11 mouse cellular contexts compared by ENCODE assay signal in genomic region chr11:68583225-68583624, GRCm38 (mm10). TPM values are rescaled to one million over a fixed set of nuclear protein-coding genes. Genes with fewer than 3 reads are reported as not detected.
DNase-seq lines count a peak whose midpoint lies in the region; ATAC-seq and TF ChIP-seq lines count a peak whose summit lies in the region.
"Had no signal": no experiment of that assay in that cellular context is flagged by ENCODE, and none has a peak within 500 bp of the region (broad histone marks: within the 10 kb centered on the region; RNA-seq: fewer than 3 reads in every experiment).

No protein-coding gene starts in this region.

- TF ChIP-seq CTCF in lung, postnatal 0 days (IDR thresholded peaks at IDR 0.05): no peak
- TF ChIP-seq CTCF in lung, adult 2 months (IDR thresholded peaks at IDR 0.05; ENCODE audit: insufficient read depth, low read length): no peak
- no peak for TF ChIP-seq CTCF in cortical plate, adult 2 months (IDR thresholded peaks at IDR 0.05; ENCODE audit: extremely low read depth, insufficient read depth, low read length)

- H3K36me3 ChIP-seq in lung, postnatal 0 days (ENCODE audit: insufficient read depth, low read length): no peaks in the 10 kb centered on the region
- H3K36me3 ChIP-seq: embryonic facial prominence, embryonic 12.5 days; limb, embryonic 15.5 days had no signal

- no peak overlapping the region for H3K4me3 ChIP-seq in lung, postnatal 0 days (ENCODE audit: low read depth, low read length)
- no peak overlapping the region for H3K4me3 ChIP-seq in lung, adult 2 months (replicated peaks; ENCODE audit: extremely low read depth, low read depth, low read length)
- no peak overlapping the region for H3K4me3 ChIP-seq in cortical plate, adult 2 months (ENCODE audit: insufficient read depth, low read length)
- H3K4me3 ChIP-seq: embryonic facial prominence, embryonic 12.5 days; limb, embryonic 15.5 days had no signal

- 63% methylated on average over 13 of the region's 13 CpGs for WGBS in lung, postnatal 0 days
- 84% methylated on average over 13 of the region's 13 CpGs for WGBS in lung, adult 2 months

- peak; percentile 70 for DNase-seq in lung, postnatal 0 days (ENCODE audit: low spot score)
- DNase-seq in lung, adult 2 months: no peak
- peak; percentile 63 to 70 for DNase-seq in left cerebral cortex, adult 18-20 months (ENCODE audit: low spot score in 2 of 2)
- peak; percentile 62 for DNase-seq in right cerebral cortex, postnatal 14 days
- no peak for DNase-seq in adrenal gland, adult 8-10 months
- DNase-seq in gastrocnemius, adult 18-20 months (ENCODE audit: low spot score): no peak
- DNase-seq: heart, adult 11 months had no signal

- TF ChIP-seq POLR2A in lung, adult 2 months (IDR thresholded peaks at IDR 0.05; ENCODE audit: borderline replicate concordance, extremely low read depth, low read depth, low read length): no peak
- peak; percentile 78; the same call in 1 of the 2 replicates for TF ChIP-seq POLR2A in cortical plate, adult 2 months (IDR thresholded peaks at IDR 0.05; ENCODE audit: extremely low read depth, insufficient read depth, low read length)

- H3K4me1 ChIP-seq in lung, postnatal 0 days (ENCODE audit: insufficient read depth, low read depth, low read length): no peaks in the 10 kb centered on the region
- no peaks in the 10 kb centered on the region for H3K4me1 ChIP-seq in lung, adult 2 months (ENCODE audit: control insufficient read depth, insufficient read depth, low read length)
- no peaks in the 10 kb centered on the region for H3K4me1 ChIP-seq in cortical plate, adult 2 months (ENCODE audit: control insufficient read depth, insufficient read depth, low read length)

- no peaks in the 10 kb centered on the region for H3K27me3 ChIP-seq in lung, postnatal 0 days (replicated peaks; ENCODE audit: insufficient read depth, low read length)
- H3K27me3 ChIP-seq: embryonic facial prominence, embryonic 12.5 days; limb, embryonic 15.5 days had no signal

- no peaks in the 10 kb centered on the region for H3K9me3 ChIP-seq in lung, postnatal 0 days (ENCODE audit: low read length)
- H3K9me3 ChIP-seq: embryonic facial prominence, embryonic 12.5 days; limb, embryonic 15.5 days had no signal

- no peak overlapping the region for H3K27ac ChIP-seq in lung, postnatal 0 days (ENCODE audit: low read length)
- H3K27ac ChIP-seq in cortical plate, adult 2 months (ENCODE audit: insufficient read depth, low read length): no peak overlapping the region
- H3K27ac ChIP-seq: embryonic facial prominence, embryonic 12.5 days; limb, embryonic 15.5 days had no signal

- no peak overlapping the region for H3K4me2 ChIP-seq in lung, postnatal 0 days (replicated peaks; ENCODE audit: low read depth, low read length)
- H3K4me2 ChIP-seq: embryonic facial prominence, embryonic 12.5 days; limb, embryonic 15.5 days had no signal

- ATAC-seq in lung, postnatal 0 days: no peak
- no peak for ATAC-seq in megakaryocyte-erythroid progenitor cell, adult 5-6 weeks (replicated peaks; ENCODE audit: low FRiP score, low TSS enrichment, poor library complexity, severe bottlenecking)

- TF ChIP-seq EP300 in lung, postnatal 0 days (IDR thresholded peaks at IDR 0.05): no peak

- no peak overlapping the region for H3K9ac ChIP-seq in lung, postnatal 0 days (replicated peaks; ENCODE audit: low read depth)
- H3K9ac ChIP-seq: embryonic facial prominence, embryonic 12.5 days; limb, embryonic 15.5 days had no signal

RNA-seq across cellular contexts. Expression of gene Ccdc42, which starts 3.6 kb away (rescaled TPM):
- 0.81 and 0.91 TPM in 2 replicates for polyA plus RNA-seq in lung, postnatal 0 days (2015; fragmentation: Nextera tagmentation; extraction: Ambion mirVana)
- polyA plus RNA-seq in lung, adult 2 months (2012; rRNA removed): 5.0 and 8.5 TPM in 2 replicates
- polyA plus RNA-seq in cortical plate, adult 2 months (2012; rRNA removed): 0.36 and 0.92 TPM in 2 replicates
- 1 to 10 TPM in 1 of 2 experiments, under 1 TPM in 1; 0.60 to 1.8 TPM for total RNA-seq in left cerebral cortex, adult 18-20 months (2021)
- total RNA-seq in adrenal gland, adult 8-10 months (2022): not detected
- total RNA-seq in megakaryocyte-erythroid progenitor cell, adult 5-6 weeks (2014; fragmentation: Nextera tagmentation): not detected in 2 replicates
- not detected in 2 replicates for total RNA-seq in megakaryocyte-erythroid progenitor cell, adult 5-6 weeks (2017)
- total RNA-seq in gastrocnemius, adult 18-20 months (2021): not detected

RNA-seq across cellular contexts. Expression of gene Mfsd6l, which starts 27.2 kb away (rescaled TPM):
- 5.8 and 6.3 TPM in 2 replicates for polyA plus RNA-seq in lung, postnatal 0 days (2015; fragmentation: Nextera tagmentation; extraction: Ambion mirVana)
- polyA plus RNA-seq in lung, adult 2 months (2012; rRNA removed): 3.4 and 4.3 TPM in 2 replicates
- 0.08 TPM in 2 replicates for polyA plus RNA-seq in cortical plate, adult 2 months (2012; rRNA removed)
- total RNA-seq in left cerebral cortex, adult 18-20 months (2021): not detected
- under 1 TPM in 2 of 4 experiments, not detected in 2; 0.13 to 0.55 TPM for total RNA-seq in adrenal gland, adult 8-10 months (2022)
- not detected in 2 replicates for total RNA-seq in megakaryocyte-erythroid progenitor cell, adult 5-6 weeks (2014; fragmentation: Nextera tagmentation)
- total RNA-seq in megakaryocyte-erythroid progenitor cell, adult 5-6 weeks (2017): not detected in 2 replicates
- total RNA-seq in gastrocnemius, adult 18-20 months (2021): not detected

Comparison
In these comparisons a context has a peak if more than half of its experiments do, and no peak if none do; other contexts are left out.
1. DNase-seq: peak in lung, postnatal 0 days (single experiment), left cerebral cortex, adult 18-20 months (2 of 2) and right cerebral cortex, postnatal 14 days (single experiment); none in lung, adult 2 months (single experiment), adrenal gland, adult 8-10 months (single experiment) and gastrocnemius, adult 18-20 months (single experiment).